Mouse (Mus musculus): ENCODE results near the gene Bnipl.
A peak's percentile ranks its signal among the peaks of the same experiment; 100 is the strongest.

Gene Bnipl

GRCm38 (mm10) chr3:95237541-95238099, 13.4 kb downstream of the Bnipl start:
- DNase-seq (ENCODE audit: low spot score in 2 of 2): no peak

- no peak for DNase-seq (ENCODE audit: low spot score in 2 of 2)
Observed at GRCm38 (mm10) chr3:95235386-95236301, 15.3 kb downstream of the Bnipl start.

GRCm38 (mm10) chr3:95233303-95233980, 17.6 kb downstream of the Bnipl start:
- DNase-seq (ENCODE audit: low spot score in 2 of 2): no peak

GRCm38 (mm10) chr3:95232771-95233170, 18.2 kb downstream of the Bnipl start:
- no peak for DNase-seq (ENCODE audit: low spot score in 2 of 2)

GRCm38 (mm10) chr3:95231298-95232221, 19.4 kb downstream of the Bnipl start, which contains the start of gene Mllt11:
Gene Mllt11 (minus strand): TSS chr3:95232171.
- DNase-seq (ENCODE audit: low spot score in 2 of 2): peak; percentile 53 to 72

GRCm38 (mm10) chr3:95230495-95231297, 20.3 kb downstream of the Bnipl start:
- DNase-seq (ENCODE audit: low spot score in 2 of 2): peak; percentile 53 to 62

- peak; percentile 58 to 70 for DNase-seq (ENCODE audit: low spot score in 2 of 2)
Observed at GRCm38 (mm10) chr3:95229781-95230494, 21.1 kb downstream of the Bnipl start.

- peak; percentile 61 to 74 for DNase-seq (ENCODE audit: low spot score in 2 of 2)
Observed at GRCm38 (mm10) chr3:95228894-95229780, 21.9 kb downstream of the Bnipl start.

- DNase-seq (ENCODE audit: low spot score in 2 of 2): peak; percentile 88 to 90
Observed at GRCm38 (mm10) chr3:95228148-95228893, 22.7 kb downstream of the Bnipl start, which contains the start of gene Cdc42se1. Gene Cdc42se1 (plus strand): TSS chr3:95228732.

- no peak for DNase-seq (ENCODE audit: low spot score in 2 of 2)
Observed at GRCm38 (mm10) chr3:95227214-95227613, 23.8 kb downstream of the Bnipl start.

GRCm38 (mm10) chr3:95224295-95224694, 26.7 kb downstream of the Bnipl start:
- DNase-seq (ENCODE audit: low spot score in 2 of 2): no peak

GRCm38 (mm10) chr3:95223041-95223440, 28.0 kb downstream of the Bnipl start:
- DNase-seq (ENCODE audit: low spot score in 2 of 2): no peak

- DNase-seq (ENCODE audit: low spot score in 2 of 2): peak; percentile 33 to 69
Observed at GRCm38 (mm10) chr3:95218466-95219137, 32.4 kb downstream of the Bnipl start.

GRCm38 (mm10) chr3:95217255-95218134, 33.5 kb downstream of the Bnipl start, which contains the start of gene Gabpb2:
Gene Gabpb2 (minus strand): TSS chr3:95217916.
- peak; percentile 98 to 99 for DNase-seq (ENCODE audit: low spot score in 2 of 2)

GRCm38 (mm10) chr3:95216655-95217254, 34.2 kb downstream of the Bnipl start:
- DNase-seq (ENCODE audit: low spot score in 2 of 2): no peak

GRCm38 (mm10) chr3:95213609-95213975, 37.4 kb downstream of the Bnipl start:
- no peak for DNase-seq (ENCODE audit: low spot score in 2 of 2)
